Mouse (Mus musculus) midbrain, embryonic 16.5 days (tissue): ENCODE results near the gene Slc9b2. TPM values are rescaled to one million over a fixed set of nuclear protein-coding genes. Genes with fewer than 3 reads are reported as not detected.

ENCODE experiments used
- ATAC-seq: fragments of 200-750 bp; cut with Nextera tagmentation; 2 replicates; pipeline ENCODE4 v1.8.0; 2017; ENCODE audit warnings: moderate TSS enrichment
- H3K27ac ChIP-seq: fragments of 300-500 bp; sonication (generic); 2 replicates; pipeline ENCODE4 v1.5.1; 2014; ENCODE audit warnings: mild to moderate bottlenecking, low read length, mixed read lengths
- H3K27me3 ChIP-seq: fragments of 300-500 bp; sonication (generic); 2 replicates; pipeline ENCODE4 v1.6.1; 2014; ENCODE audit warnings: low read depth, low read length, mixed read lengths; ENCODE audit not compliant: control insufficient read depth, insufficient read depth
- H3K36me3 ChIP-seq: fragments of 300-500 bp; sonication (generic); 2 replicates; pipeline ENCODE4 v1.6.1; 2014; ENCODE audit warnings: mild to moderate bottlenecking, low read length, moderate library complexity, mixed read lengths; ENCODE audit not compliant: control insufficient read depth, insufficient read depth
- H3K4me1 ChIP-seq: fragments of 300-500 bp; sonication (generic); 2 replicates; pipeline ENCODE4 v1.6.1; 2014; ENCODE audit warnings: mild to moderate bottlenecking, low read length, mixed read lengths; ENCODE audit not compliant: control insufficient read depth, insufficient read depth
- H3K4me2 ChIP-seq: fragments of 300-500 bp; sonication (generic); 2 replicates; pipeline ENCODE4 v1.6.1; 2014; ENCODE audit warnings: mild to moderate bottlenecking, low read length, mixed read lengths
- H3K4me3 ChIP-seq: fragments of 300-500 bp; sonication (generic); 2 replicates; pipeline ENCODE4 v1.5.1; 2014; ENCODE audit warnings: low read depth, mild to moderate bottlenecking, low read length, moderate library complexity, mixed read lengths
- H3K9ac ChIP-seq: fragments of 300-500 bp; sonication (generic); 2 replicates; pipeline ENCODE4 v1.6.1; 2014; ENCODE audit warnings: low read depth, low read length, mixed read lengths
- H3K9me3 ChIP-seq: fragments of 300-500 bp; sonication (generic); replicated peaks from 2 replicates; pipeline ENCODE4 v1.6.1; 2014; ENCODE audit warnings: mild to moderate bottlenecking, low read length, mixed read lengths; ENCODE audit not compliant: control insufficient read depth, poor library complexity, severe bottlenecking
- WGBS: fragments of 180-500 bp; shearing (Covaris S2); extraction: QIAGEN DNeasy Blood & Tissue Kit; methylation state at CpG from one replicate; pipeline ENCODE4 v1.1.7; 2014; 5-methylcytosine and 5-hydroxymethylcytosine counted together
- polyA plus RNA-seq: library from polyadenylated mRNA; unstranded; fragments of >200 nt; fragmentation: Nextera tagmentation; extraction: Ambion mirVana; gene quantifications from 2 replicates; pipeline ENCODE4 v1.2.1, GENCODE M21; 2015

Gene Slc9b2
- polyA plus RNA-seq, 1 experiment from 2014 or later, result 2.9 TPM

DNA sequence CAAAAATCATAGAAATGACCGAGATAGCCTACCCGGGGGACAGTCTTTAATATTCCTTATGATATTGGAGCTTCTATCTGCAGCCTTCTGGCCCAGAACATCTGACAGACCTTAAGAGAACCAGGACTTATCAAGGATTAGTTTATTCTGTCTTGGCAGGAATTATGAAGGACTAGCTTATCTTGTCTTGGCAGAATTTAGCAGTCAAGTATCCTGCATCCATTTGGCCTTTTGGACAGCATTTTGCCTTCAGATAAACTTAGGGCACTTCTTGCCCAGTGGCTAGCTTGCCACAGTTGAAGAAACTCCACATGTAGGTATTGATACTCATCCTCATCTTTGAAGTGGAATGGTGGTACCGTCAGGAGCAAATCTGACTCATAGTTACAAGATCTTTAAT is 44.4 kb downstream of the Slc9b2 start:
- H3K27me3 ChIP-seq, result no peaks in the 10 kb centered on the region
- H3K27ac ChIP-seq, result no peak overlapping the region
- no peaks in the 10 kb centered on the region for H3K4me1 ChIP-seq
- H3K36me3 ChIP-seq, result no peaks in the 10 kb centered on the region
- no peak overlapping the region for H3K4me3 ChIP-seq
- WGBS, result 92% methylated on average over 3 of the region's 3 CpGs
- no peaks in the 10 kb centered on the region for H3K9me3 ChIP-seq
- ATAC-seq, result no peak
- no peak overlapping the region for H3K4me2 ChIP-seq
- no peak overlapping the region for H3K9ac ChIP-seq

DNA sequence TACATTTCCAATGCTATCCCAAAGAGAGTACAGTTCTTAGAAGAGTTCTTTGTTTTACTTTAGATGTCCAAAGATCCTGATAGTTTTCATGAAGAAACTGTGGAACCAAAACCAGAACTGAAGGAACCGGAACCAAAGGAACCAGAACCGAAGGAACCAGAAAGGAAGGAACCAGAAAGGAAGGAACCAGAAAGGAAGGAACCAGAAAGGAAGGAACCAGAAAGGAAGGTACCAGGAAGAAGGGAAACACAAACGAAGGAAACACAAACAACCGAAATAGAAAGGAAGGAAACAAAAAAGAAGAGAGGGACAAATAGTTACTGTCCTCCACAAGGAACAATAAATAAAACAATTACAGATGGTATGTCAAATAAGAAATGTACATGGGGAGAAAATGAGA is 49.9 kb downstream of the Slc9b2 start:
- Histone ChIP-seq H3K9me3 (no peaks in the 10 kb centered on the region), H3K4me2 (no peak overlapping the region), H3K9ac (no peak overlapping the region), H3K4me3 (no peak overlapping the region), H3K36me3 (no peaks in the 10 kb centered on the region), H3K27me3 (no peaks in the 10 kb centered on the region), H3K27ac (no peak overlapping the region), H3K4me1 (no peaks in the 10 kb centered on the region)
- 89% methylated on average over 4 of the region's 4 CpGs for WGBS
- ATAC-seq, result no peak

DNA sequence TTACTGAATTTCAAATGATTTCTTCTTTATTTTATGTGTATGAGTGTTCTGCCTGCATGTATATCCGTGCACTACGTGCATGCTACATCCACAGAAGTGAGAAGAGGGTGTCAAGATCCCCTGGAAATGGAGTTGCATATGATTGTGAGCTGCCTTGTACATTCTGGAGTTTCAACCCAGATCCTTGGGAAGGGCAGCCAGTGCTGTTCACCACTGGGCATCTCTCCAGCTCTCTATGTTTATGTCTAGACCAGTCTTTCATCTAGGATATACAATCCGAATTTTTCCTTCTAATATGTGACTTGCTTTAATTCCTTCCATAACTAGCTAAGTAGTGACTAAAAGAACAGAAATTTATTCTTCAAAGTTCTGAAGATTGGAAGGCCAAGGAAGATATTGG is 68.3 kb downstream of the Slc9b2 start:
- 87% methylated on average over 3 of the region's 3 CpGs for WGBS
- Histone ChIP-seq H3K4me3 (no peak overlapping the region), H3K4me2 (no peak overlapping the region), H3K36me3 (no peaks in the 10 kb centered on the region), H3K4me1 (no peaks in the 10 kb centered on the region), H3K27ac (no peak overlapping the region), H3K27me3 (no peaks in the 10 kb centered on the region), H3K9me3 (no peaks in the 10 kb centered on the region), H3K9ac (no peak overlapping the region)
- ATAC-seq, result no peak

DNA sequence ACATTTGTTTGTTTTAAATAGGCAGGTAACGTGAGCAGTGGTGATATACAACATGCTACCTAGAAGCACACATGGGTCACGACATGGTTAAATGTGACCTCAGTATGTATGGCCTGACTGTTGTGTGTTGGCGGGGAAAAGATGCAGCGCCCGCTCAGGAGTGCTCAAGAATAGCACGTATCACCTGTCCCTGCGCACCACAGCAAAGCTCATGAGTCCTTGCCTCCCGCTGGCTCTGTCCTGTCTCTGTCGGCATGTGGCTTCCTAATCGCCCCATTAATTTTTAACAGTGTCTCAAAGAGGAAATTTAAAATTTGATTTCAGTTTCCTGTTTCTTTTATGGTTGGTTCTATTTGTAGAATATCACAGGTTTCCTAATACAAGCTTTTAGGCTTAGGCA is 69.9 kb downstream of the Slc9b2 start:
- WGBS, result 83% methylated on average over 10 of the region's 10 CpGs
- H3K9me3 ChIP-seq, result no peaks in the 10 kb centered on the region
- no peak for ATAC-seq

DNA sequence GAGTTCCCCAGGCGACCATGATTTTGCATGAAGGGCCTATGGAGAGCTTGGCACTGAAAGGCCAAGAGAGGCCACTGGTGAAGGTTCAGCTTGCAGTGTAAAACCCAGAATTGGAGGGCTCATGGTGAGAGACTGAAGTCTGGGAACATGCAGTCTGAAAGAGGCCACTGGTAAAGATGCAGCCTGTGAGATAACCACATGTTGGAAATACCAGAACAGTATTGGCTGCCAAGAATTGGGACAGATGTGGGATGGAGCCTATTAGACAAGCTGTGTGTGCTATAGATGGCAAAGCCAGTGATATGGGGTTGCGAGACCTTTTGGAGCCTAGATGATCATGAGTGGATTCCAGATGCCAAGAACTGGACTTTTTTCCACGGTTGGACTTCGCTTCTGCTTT is 72.4 kb downstream of the Slc9b2 start:
- no peak for ATAC-seq
- Histone ChIP-seq H3K9me3 (no peaks in the 10 kb centered on the region), H3K27ac (no peak overlapping the region), H3K9ac (no peak overlapping the region), H3K4me2 (no peak overlapping the region), H3K4me1 (no peaks in the 10 kb centered on the region), H3K4me3 (no peak overlapping the region), H3K36me3 (no peaks in the 10 kb centered on the region), H3K27me3 (no peaks in the 10 kb centered on the region)
- 94% methylated on average over 4 of the region's 4 CpGs for WGBS

More for the DNA sequence above, 69.9 kb downstream of the Slc9b2 start:
- H3K9ac ChIP-seq, result no peak overlapping the region
- H3K4me3 ChIP-seq, result no peak overlapping the region
- H3K36me3 ChIP-seq, result no peaks in the 10 kb centered on the region
- H3K27ac ChIP-seq, result no peak overlapping the region
- no peaks in the 10 kb centered on the region for H3K4me1 ChIP-seq
- H3K4me2 ChIP-seq, result no peak overlapping the region
- H3K27me3 ChIP-seq, result no peaks in the 10 kb centered on the region

DNA sequence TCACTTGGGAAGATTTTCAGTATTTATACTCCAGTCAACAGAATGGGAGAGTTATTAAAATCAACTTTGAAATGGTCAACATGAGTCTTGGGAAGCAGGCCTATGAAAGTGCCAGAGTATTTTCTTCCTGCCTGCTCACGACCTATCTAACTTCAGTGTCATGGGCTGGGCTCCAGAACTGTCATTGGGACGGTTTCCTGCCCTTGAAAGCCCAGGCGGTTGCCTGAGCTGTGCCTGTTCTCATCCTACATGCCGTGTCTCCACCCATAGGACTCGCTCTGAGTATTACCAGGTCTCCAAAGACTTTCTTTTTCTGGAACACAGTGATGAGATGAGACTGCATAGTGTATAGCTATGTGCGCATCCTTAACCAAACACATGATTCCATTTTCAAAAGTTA is 85.7 kb downstream of the Slc9b2 start:
- Histone ChIP-seq H3K4me1 (no peaks in the 10 kb centered on the region), H3K9me3 (no peaks in the 10 kb centered on the region), H3K27ac (no peak overlapping the region), H3K27me3 (no peaks in the 10 kb centered on the region), H3K9ac (no peak overlapping the region), H3K4me3 (no peak overlapping the region), H3K4me2 (no peak overlapping the region), H3K36me3 (no peaks in the 10 kb centered on the region)
- no peak for ATAC-seq
- 85% methylated on average over 6 of the region's 6 CpGs for WGBS

Other genes starting within 250 kb of the Slc9b2 start
- gene Cenpe, start 95.2 kb upstream of the Slc9b2 start, polyA plus RNA-seq, result 2.8 and 3.4 TPM in 2 replicates
- gene Bdh2, start 26.5 kb upstream of the Slc9b2 start, polyA plus RNA-seq, result 4.0 and 4.8 TPM in 2 replicates
- gene Slc9b1, start 40.3 kb downstream of the Slc9b2 start, polyA plus RNA-seq, result 0.41 TPM in 1 of 2 replicates, not detected in the other
- gene Cisd2, start 116.2 kb downstream of the Slc9b2 start, polyA plus RNA-seq, result 68.8 and 74.3 TPM in 2 replicates
- 336 and 353 TPM in 2 replicates for gene Ube2d3, start 130.4 kb downstream of the Slc9b2 start, polyA plus RNA-seq
- 8.4 and 8.6 TPM in 2 replicates for gene Manba, start 177.9 kb downstream of the Slc9b2 start, polyA plus RNA-seq